Mouse (Mus musculus): ENCODE results near the gene Dclk1. TPM values are rescaled to one million over a fixed set of nuclear protein-coding genes. Genes with fewer than 3 reads are reported as not detected.

Gene Dclk1
- total RNA-seq, 2 experiments from 2014 or later, result 528 to 532 TPM

- peak; percentile 12 to 52 for DNase-seq (ENCODE audit: low spot score in 2 of 2)
Measured at GRCm38 (mm10) chr3:55571552-55572296, 329.6 kb downstream of the Dclk1 start.

GRCm38 (mm10) chr3:55572297-55572681 lies 330.1 kb downstream of the Dclk1 start:
- peak in 1 of 2 experiments; percentile 45 for DNase-seq (ENCODE audit: low spot score in 2 of 2)

- peak; percentile 47 to 68 for DNase-seq (ENCODE audit: low spot score in 2 of 2)
Measured at GRCm38 (mm10) chr3:55574003-55574402, 331.8 kb downstream of the Dclk1 start.

- no peak for DNase-seq (ENCODE audit: low spot score in 2 of 2)
Measured at GRCm38 (mm10) chr3:55587434-55587971, 345.3 kb downstream of the Dclk1 start.

GRCm38 (mm10) chr3:55587972-55588946 lies 346.1 kb downstream of the Dclk1 start:
- no peak for DNase-seq (ENCODE audit: low spot score in 2 of 2)

Other genes with a start within 250 kb of the Dclk1 start
- 1 to 10 TPM; 1.6 to 1.7 TPM for gene Ccna1, start 186.9 kb upstream of the Dclk1 start, total RNA-seq (2021)
- 10 to 100 TPM; 46.7 to 58.2 TPM for gene Spg20, start 130.3 kb upstream of the Dclk1 start, total RNA-seq (2021)
- gene Ccdc169, start 105.0 kb upstream of the Dclk1 start, total RNA-seq (2021), result under 1 TPM in 1 of 2 experiments, not detected in 1; 0.38 TPM
- gene Sohlh2, start 60.3 kb upstream of the Dclk1 start, total RNA-seq (2021), result not detected
- not detected for gene Gm21954, start 229.8 kb downstream of the Dclk1 start, total RNA-seq (2021)

All from layer of hippocampus, adult 18-20 months (tissue).